Mouse (Mus musculus) cerebellum, adult 9-10 months (tissue): ENCODE measurements around the gene Dusp7.

Experiments used
- DNase-seq: peaks from one replicate; pipeline ENCODE4 v3.0.0; 2022

Gene Dusp7

DNA sequence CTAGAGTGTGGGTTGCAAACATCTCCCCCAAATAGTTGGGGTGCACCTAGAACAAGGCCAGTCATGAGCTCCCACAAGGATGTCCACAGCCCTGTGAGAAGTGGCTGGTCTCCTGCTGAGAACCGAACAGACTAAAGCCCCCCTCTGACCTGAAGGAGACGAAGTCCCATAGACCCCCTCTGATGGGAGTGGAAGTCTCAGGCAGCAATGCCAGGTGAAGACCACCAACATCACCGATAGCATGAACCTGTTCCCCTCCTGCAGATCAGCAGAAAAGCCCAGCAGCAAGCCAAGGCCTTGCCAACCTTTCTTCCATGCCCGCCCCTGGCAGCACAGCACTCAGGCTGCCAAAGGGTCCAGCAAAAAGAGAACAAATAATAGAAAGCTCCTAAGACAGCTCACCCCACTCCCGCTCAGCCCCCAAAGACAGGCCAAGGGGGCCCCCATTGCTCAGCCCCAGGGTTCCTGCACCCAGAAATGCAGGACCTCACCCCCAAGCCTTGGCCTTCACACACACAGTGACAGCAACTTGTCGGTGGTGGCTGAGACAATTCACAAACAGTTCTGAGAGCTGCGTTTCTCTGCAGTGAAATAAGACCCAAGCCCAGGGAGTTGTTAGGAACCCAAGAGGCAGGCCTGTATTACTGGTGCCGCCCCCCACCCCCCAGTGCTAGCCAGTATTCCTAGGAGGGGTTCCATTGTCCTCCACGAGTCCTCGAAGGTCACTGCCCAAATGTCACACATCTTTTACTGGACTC lies 13.0 kb upstream of the Dusp7 start:
- no peak for DNase-seq

DNA sequence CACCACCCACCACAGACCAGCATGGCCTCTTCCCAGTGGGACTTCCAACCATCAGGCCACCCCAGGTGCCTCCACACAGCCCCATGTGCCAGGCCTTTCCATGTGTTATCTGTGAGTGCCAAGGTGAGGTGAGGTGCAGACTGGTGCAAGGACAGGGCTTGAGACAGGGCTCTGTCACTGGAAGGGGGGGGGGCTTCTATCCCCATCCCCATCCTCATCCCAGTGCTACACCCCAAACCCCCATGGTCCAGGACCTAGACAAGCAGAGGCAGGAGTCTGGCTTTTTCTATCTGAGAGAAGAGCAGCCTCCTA lies 12.5 kb upstream of the Dusp7 start:
- no peak for DNase-seq

GRCm38 (mm10) chr9:106356323-106356844 lies 12.0 kb upstream of the Dusp7 start:
- DNase-seq = no peak

DNA sequence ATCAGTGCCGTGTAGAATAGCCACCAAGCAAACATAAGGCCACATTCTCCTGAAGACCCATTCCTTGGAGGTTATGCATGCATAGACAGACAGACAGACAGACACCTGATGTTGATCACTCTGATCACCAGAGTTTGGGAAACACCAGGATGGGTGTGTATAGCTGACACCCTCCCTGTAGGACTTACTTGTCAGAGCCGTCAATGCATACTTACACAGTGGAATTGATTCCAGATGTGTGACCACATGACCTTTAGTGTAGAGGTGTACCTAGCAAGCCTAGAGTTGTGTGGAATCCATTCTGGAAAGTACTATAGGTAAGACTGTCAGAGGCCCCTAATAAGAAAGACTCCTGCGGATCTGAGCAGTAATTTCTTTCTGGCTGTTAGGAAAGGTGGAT lies 11.3 kb upstream of the Dusp7 start:
- no peak for DNase-seq

DNA sequence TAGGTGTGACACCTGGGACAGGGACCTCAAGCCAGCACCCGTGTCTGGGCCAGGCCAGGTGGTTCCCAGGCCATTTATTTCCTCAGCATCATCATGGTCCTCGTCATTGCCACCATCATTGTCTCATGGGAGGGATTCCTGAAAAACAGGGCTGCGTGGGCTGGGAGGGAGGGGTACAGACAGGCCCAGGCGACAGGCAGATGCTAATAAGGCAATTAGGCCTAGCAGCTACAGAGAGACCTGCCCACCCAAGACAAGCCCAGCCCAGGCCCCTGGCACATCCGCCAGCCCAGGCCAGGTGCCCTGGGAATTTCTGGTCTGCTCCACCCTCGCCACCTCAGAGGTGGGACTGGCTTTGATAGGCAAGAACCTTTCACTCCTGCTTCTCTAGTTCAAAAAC lies 9.1 kb upstream of the Dusp7 start:
- DNase-seq = no peak

DNA sequence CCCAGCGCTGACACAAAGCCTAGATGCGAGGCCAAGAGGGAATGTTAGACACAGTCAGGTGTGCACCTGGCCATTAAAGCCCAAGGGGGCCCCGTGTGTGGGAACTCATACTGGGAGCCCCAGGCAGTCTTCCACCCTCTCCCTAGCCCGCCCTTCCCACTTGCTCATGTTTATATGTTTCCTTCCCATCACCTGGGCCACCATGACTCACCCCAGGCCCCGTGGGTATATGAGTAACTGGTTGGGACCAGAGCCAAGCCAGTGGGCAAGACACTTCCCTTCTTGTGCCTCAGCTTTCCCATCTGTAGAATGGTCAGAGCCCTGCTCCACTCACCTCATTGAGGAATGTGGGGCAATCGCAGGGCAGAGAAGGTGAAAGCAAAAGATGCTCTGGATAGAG lies 7.3 kb upstream of the Dusp7 start:
- no peak for DNase-seq

DNA sequence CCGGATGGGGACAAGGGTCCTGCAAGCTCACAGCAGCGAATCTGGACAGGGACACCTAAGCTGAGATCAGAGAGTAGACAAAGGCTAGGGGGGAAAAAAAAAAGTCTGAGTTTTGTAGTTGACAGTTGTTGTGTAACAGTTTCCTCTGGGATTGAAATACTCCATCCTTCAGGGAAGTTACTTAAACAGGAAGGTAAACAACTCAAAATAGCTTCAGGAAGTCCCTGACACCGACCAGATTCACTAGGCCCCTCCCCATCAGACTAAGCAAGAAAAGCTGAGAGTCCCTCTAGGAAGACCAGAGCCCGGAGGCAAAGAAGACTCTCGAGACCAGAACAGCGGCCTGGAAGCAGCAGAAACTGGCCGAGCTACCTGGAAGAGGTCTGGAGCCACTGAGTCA lies 3.1 kb upstream of the Dusp7 start:
- no peak for DNase-seq

DNA sequence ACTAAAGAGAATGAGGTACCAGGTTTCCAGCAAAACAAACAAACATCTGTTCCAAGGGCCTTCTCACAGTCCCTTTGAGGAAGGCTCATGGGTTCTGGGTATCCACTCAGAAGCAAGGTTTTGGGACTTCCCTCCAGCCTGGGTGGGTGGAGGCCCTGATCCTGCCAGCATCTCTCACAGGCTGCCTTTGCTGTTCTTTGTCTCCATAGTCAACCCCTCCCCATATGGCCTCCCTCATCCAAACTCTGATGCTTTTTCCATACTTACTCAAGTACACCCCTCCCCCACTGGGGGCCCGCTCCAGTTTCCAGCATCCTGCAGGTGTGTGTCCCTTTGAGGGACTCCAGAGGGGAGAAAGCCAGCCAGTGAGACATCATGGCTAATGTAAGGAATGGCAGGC lies 2.2 kb upstream of the Dusp7 start:
- no peak for DNase-seq

DNA sequence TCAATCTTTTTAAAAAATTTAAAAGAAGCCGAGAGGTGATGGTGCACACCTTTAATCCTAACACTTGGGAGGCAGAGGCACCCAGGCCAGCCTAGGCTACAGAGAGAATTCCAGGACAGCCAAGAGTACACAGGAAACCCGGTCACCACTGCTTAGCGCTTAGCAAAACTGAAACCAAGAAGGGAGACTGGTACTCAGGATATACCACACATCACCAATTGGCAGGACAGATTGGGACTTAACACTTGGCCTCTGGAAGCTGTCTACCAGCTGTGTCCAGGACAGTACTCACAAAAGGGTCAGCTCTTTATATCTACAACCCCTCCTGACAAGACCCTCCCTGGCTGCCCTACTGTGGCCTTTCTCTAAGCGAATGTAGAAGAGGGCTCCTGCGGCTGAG lies 1.4 kb upstream of the Dusp7 start:
- DNase-seq = no peak

- DNase-seq = peak; percentile 99
Measured at GRCm38 (mm10) chr9:106367592-106368111, 780 bp upstream of the Dusp7 start.

DNA sequence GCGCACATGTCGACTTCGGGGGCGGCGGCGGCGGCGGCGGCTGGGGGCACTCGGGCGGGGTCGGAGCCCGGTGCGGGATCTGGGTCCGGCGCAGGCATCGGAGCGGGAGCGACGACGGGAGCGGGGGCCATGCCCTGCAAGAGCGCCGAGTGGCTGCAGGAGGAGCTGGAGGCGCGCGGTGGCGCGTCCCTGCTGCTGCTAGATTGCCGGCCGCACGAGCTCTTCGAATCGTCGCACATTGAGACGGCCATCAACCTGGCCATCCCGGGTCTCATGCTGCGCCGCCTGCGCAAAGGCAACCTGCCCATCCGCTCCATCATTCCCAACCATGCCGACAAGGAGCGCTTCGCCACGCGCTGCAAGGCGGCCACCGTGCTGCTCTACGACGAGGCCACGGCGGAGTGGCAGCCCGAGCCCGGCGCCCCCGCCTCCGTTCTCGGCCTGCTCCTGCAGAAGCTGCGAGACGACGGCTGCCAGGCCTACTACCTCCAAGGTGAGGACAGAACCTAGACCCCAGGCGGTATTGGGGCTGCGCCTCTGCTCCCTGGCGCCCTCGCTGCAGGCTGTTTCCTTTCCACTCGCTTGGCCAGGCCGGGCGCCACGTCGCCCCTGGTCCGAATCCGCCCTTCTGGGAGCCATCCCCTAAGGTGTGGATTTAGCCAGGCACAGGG lies 534 bp downstream of the Dusp7 start:
- peak; percentile 74 for DNase-seq

DNA sequence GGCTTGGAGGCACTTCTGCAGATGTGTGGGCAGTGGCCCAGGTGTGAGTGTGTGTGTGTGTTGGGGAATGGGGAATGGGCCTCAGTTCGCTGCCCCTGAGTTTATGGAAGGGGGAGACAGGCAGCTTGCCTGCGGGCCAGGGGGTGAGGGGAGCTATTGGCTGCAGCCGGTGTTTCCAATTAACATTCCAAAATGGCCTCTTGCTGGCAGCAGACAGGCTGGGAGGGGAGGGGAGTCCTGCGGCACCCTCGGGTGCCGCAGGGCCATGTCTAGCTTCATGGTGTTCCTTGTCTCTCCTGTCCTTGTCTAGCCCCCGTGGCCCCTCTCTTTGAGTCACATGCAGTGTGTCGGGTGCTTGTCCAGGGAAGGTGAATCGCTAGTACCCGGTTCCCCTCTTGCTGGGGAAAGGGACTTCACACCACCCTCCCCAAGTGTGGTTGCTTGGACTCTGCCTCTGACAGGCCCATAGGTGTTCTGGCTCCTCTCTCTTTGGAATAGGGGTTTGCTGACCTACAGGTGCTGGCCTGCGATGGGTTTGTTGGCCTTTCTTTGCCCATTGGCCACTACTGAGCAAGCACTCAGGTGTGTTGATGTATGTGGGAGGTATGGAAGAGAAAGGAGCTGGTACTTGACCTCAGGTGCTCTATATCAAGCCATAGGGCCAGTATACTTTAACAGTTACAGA lies 1.5 kb downstream of the Dusp7 start:
- peak; percentile 51 for DNase-seq

- DNase-seq = peak; percentile 34
Measured at GRCm38 (mm10) chr9:106370620-106371383, 2.4 kb downstream of the Dusp7 start.

DNA sequence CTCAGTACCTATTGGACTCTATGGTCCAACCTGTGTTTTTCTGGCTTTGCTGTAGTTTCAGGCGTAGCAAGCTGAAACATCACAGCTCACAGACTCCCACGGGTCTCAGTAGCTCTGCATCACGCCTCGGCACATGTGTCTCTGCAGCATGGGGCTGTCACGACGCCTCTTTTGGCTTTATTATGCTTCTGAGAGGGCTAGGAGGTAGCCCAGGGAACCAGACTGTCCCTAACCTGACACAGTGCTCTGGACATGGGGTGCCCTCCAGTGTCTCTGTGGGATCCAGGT lies 2.9 kb downstream of the Dusp7 start:
- DNase-seq = peak; percentile 27

GRCm38 (mm10) chr9:106371776-106372175 lies 3.3 kb downstream of the Dusp7 start:
- DNase-seq = peak; percentile 37

- no peak for DNase-seq
Measured at GRCm38 (mm10) chr9:106372431-106373412, 4.3 kb downstream of the Dusp7 start.

GRCm38 (mm10) chr9:106373973-106374372 lies 5.5 kb downstream of the Dusp7 start:
- DNase-seq = no peak

- DNase-seq = peak; percentile 31
Measured at GRCm38 (mm10) chr9:106377247-106377646, 8.8 kb downstream of the Dusp7 start.

GRCm38 (mm10) chr9:106378045-106378444 lies 9.6 kb downstream of the Dusp7 start:
- DNase-seq = no peak

DNA sequence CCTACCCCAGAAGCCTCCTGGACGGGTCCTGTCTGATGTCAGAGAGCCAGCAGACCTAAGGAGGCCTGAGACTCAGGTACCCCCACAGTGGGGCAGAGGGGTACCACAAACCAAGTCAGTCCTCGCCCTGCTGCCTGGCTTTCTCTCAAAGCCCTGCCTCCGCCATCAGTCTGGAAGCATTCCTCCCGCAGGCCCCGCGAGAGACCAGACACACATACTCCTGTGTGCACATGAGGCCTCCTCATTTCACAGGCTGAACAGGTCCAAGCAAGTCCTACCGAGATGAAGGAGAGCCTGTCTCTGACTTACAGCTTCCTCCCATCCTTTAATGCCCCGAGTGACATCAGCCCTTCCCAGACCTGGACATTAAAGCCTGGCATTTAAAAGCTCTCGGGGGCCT lies 10.3 kb downstream of the Dusp7 start:
- no peak for DNase-seq

- DNase-seq = no peak
Measured at GRCm38 (mm10) chr9:106386181-106386864, 17.9 kb downstream of the Dusp7 start.
